Mouse (Mus musculus) G1E-ER4 (cell line): Measurements from ENCODE around the gene Nkd1. TPM values are rescaled to one million over a fixed set of nuclear protein-coding genes. Genes with fewer than 3 reads are reported as not detected.

Experiments
- GATA1 ChIP-seq: IDR thresholded peaks from one replicate; pipeline ENCODE4 v1.8.0; 2012; ENCODE audit warnings: low read length, inconsistent platforms
- polyA plus RNA-seq: library from polyadenylated mRNA; stranded (reverse); fragments of >175 nt; gene quantifications from 2 replicates; pipeline ENCODE4 v1.2.3, GENCODE M21; 2012

Nkd1 gene
- polyA plus RNA-seq, 1 experiment, result not detected

- no peak for TF ChIP-seq GATA1
These were observed 43.2 kb downstream of the Nkd1 start for GRCm38 (mm10) chr8:88564256-88564903.

- no peak for TF ChIP-seq GATA1
These were observed 45.0 kb downstream of the Nkd1 start for GRCm38 (mm10) chr8:88566119-88566518.

- TF ChIP-seq GATA1, result no peak
These were observed 46.4 kb downstream of the Nkd1 start for GRCm38 (mm10) chr8:88567314-88568121.

GRCm38 (mm10) chr8:88568211-88568610, 47.1 kb downstream of the Nkd1 start:
- no peak for TF ChIP-seq GATA1

- no peak for TF ChIP-seq GATA1
These were observed 48.2 kb downstream of the Nkd1 start for GRCm38 (mm10) chr8:88569366-88569765.

- no peak for TF ChIP-seq GATA1
These were observed 49.3 kb downstream of the Nkd1 start for GRCm38 (mm10) chr8:88570293-88570998.

GRCm38 (mm10) chr8:88571434-88572184, 50.5 kb downstream of the Nkd1 start:
- TF ChIP-seq GATA1, result no peak

DNA sequence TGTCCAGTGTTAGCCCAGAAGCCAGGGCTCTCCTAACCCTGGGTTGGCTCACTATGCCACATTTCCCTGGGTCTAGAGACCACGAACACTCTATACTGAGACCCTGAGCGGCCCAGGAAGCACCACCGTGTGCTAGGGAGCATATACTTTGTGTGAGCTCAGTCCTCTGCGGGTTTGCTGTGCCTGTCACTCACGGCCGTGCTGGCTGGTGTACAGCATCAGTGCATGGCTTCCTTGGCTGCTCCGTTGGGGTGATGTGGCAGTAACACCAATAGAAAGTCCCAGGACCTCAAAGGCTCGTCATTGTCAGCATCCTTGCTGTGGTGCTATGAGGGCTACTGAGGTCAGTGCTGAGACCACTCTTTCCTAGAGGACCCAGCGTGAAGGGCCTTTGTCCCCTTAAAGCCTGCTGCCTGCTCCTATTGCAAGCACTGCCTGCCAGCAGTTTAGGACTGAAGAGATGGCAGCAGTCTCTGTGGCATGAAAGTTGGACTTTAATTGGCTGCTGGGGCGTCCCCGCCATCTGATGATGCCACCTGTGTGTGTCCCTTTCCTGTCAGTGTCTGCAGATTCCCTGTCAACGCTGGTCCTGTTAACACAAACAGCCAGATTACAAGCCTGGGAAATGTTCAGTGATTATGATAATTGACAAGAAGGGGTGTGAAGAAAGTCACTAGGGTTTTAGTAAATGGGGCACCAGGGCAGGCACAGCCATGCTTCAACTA, 51.2 kb downstream of the Nkd1 start:
- no peak for TF ChIP-seq GATA1

- TF ChIP-seq GATA1, result no peak
These were observed 51.9 kb downstream of the Nkd1 start for GRCm38 (mm10) chr8:88572941-88573645.

GRCm38 (mm10) chr8:88574975-88575374, 53.8 kb downstream of the Nkd1 start:
- no peak for TF ChIP-seq GATA1

DNA sequence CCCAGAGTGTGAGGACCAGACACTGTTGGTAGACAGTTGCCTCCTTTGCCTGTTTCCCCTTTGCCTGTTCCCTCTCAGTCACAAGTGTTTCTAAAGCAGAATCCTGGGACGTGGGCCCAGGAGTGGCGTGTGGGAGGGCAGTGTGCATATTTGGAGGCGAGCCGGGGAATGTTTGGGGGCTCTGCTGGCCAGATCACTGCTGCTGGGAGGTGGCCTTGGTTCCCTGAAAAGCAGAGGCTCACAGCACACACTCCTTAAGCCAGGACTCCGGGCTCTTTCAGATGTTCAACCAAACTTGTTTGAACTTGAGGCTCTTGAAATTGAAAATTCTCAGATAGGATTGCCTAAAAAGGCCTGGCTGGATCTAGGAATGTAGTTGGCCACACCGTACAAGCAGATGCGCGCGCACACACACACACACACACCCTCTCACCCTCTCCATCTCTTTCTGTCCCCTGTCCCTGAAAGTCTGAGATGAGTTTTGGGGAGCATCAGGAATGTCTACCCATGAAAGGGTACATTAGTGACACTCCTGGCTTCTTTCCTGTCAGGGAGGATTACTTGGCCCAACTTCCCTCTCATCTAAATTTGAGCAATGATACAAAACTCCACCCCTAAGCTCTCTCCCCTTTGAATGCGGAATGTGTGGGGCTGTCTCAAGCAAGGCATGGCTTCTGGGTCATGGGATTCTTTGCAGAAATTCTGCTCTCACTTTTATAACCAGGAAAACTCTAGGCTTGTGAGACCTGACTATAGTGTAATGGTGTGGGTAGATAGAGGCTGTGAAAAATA, 55.4 kb downstream of the Nkd1 start:
- no peak for TF ChIP-seq GATA1

- TF ChIP-seq GATA1, result no peak
These were observed 56.5 kb downstream of the Nkd1 start for GRCm38 (mm10) chr8:88577666-88578065.

- no peak for TF ChIP-seq GATA1
These were observed 57.4 kb downstream of the Nkd1 start for GRCm38 (mm10) chr8:88578413-88579175.

DNA sequence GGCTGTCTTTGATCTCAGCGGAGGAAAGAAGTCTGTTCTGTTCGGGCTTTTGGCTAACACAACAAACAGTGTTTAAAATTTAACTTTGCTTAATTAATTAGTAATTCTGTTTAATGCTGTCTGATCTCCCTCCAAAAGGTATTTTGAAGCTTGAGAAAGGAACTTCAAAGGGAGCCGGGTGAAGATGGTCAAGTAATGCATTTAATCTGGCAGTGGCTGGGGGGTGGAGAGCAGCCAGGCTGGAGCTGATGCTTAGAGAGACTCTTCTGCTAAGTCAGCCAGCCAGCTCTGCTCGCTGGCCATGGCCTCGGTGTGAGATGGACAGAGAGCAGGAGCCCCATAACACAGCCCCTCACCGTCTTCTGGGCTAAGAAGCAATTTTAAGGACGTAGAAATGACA, 58.1 kb downstream of the Nkd1 start:
- TF ChIP-seq GATA1, result no peak
